22 mouse cellular contexts compared by ENCODE assay signal in genomic region chr11:54849961-54850758, GRCm38 (mm10). TPM values are rescaled to one million over a fixed set of nuclear protein-coding genes. Genes with fewer than 3 reads are reported as not detected.
DNase-seq lines count a peak whose midpoint lies in the region; ATAC-seq and TF ChIP-seq lines count a peak whose summit lies in the region.
"Had no signal": no experiment of that assay in that cellular context is flagged by ENCODE, and none has a peak within 500 bp of the region (broad histone marks: within the 10 kb centered on the region; RNA-seq: fewer than 3 reads in every experiment).

No protein-coding gene starts in this region.

- H3K36me3 ChIP-seq in liver, embryonic 11.5 days (ENCODE audit: control insufficient read depth, insufficient read depth, low read length): no peaks in the 10 kb centered on the region
- H3K36me3 ChIP-seq in liver, embryonic 12.5 days: no peaks in the 10 kb centered on the region; the same call in 1 of the 2 replicates
- no peaks in the 10 kb centered on the region for H3K36me3 ChIP-seq in forebrain, embryonic 14.5 days (ENCODE audit: control insufficient read depth, insufficient read depth, low read length)
- H3K36me3 ChIP-seq: embryonic facial prominence, embryonic 15.5 days; hindbrain, embryonic 15.5 days; limb, embryonic 12.5 days; midbrain, embryonic 10.5 days; stomach, embryonic 15.5 days had no signal

- WGBS in liver, embryonic 11.5 days: 44% methylated on average over 10 of the region's 10 CpGs
- WGBS in liver, embryonic 12.5 days (ENCODE audit: insufficient replicate concordance): 32% methylated on average over 10 of the region's 10 CpGs
- 86% methylated on average over 10 of the region's 10 CpGs for WGBS in cerebellum, adult 2 months
- WGBS in forebrain, embryonic 14.5 days: 89% methylated on average over 10 of the region's 10 CpGs

- H3K27ac ChIP-seq in liver, embryonic 11.5 days (ENCODE audit: low read depth, low read length): 0 out of 2 replicates have a peak overlapping the region, but pooled peaks have one; percentile 19
- no peak overlapping the region for H3K27ac ChIP-seq in liver, embryonic 12.5 days
- H3K27ac ChIP-seq in cerebellum, adult 2 months (ENCODE audit: insufficient read depth, low read length): no peak overlapping the region
- H3K27ac ChIP-seq in forebrain, embryonic 14.5 days (ENCODE audit: low read depth, low read length): no peak overlapping the region
- H3K27ac ChIP-seq: embryonic facial prominence, embryonic 15.5 days; forebrain, embryonic 13.5 days; gastrocnemius, adult 2 months; hindbrain, embryonic 15.5 days; limb, embryonic 12.5 days; midbrain, embryonic 10.5 days; stomach, embryonic 15.5 days had no signal

- no peaks in the 10 kb centered on the region; the same call in 1 of the 2 replicates for H3K4me1 ChIP-seq in liver, embryonic 11.5 days (replicated peaks; ENCODE audit: control insufficient read depth, insufficient read depth, low read length)
- H3K4me1 ChIP-seq in liver, embryonic 12.5 days: peaks cover 12% of the 10 kb centered on the region
- no peaks in the 10 kb centered on the region for H3K4me1 ChIP-seq in cerebellum, adult 2 months (ENCODE audit: control insufficient read depth, insufficient read depth, low read length)
- peaks cover 3% of the 10 kb centered on the region; the same call in 1 of the 2 replicates for H3K4me1 ChIP-seq in forebrain, embryonic 14.5 days (ENCODE audit: control insufficient read depth, insufficient read depth, low read length)
- H3K4me1 ChIP-seq: limb, embryonic 12.5 days had no signal

- no peak for TF ChIP-seq POLR2A in cerebellum, adult 2 months (IDR thresholded peaks at IDR 0.05; ENCODE audit: borderline replicate concordance, insufficient read depth, low read length)

- DNase-seq in liver, embryonic 11.5 days (ENCODE audit: low spot score): no peak
- DNase-seq in CD4-positive, CD25-positive, alpha-beta regulatory T cell, adult 2 months (ENCODE audit: low read depth, low spot score): peak; percentile 61
- DNase-seq in induced T-regulatory cell, adult 2 months (ENCODE audit: low read depth): peak; percentile 54
- peak; percentile 85 for DNase-seq in thymus, postnatal 0 days (ENCODE audit: low spot score)
- DNase-seq in embryo, embryonic 10 days (ENCODE audit: low spot score): no peak
- no peak for DNase-seq in cerebellum, adult 2 months
- DNase-seq in forebrain, embryonic 14.5 days (ENCODE audit: low spot score): no peak
- DNase-seq: adrenal gland, adult 2 months; cerebellum, postnatal 25 days; gastrocnemius, adult 2 months; kidney, adult 8-10 months; lung, adult 2 months; right cerebral cortex, postnatal 14 days had no signal

- H3K27me3 ChIP-seq in liver, embryonic 11.5 days (replicated peaks; ENCODE audit: control insufficient read depth, insufficient read depth, low read length): no peaks in the 10 kb centered on the region
- no peaks in the 10 kb centered on the region for H3K27me3 ChIP-seq in liver, embryonic 12.5 days (replicated peaks)
- no peaks in the 10 kb centered on the region for H3K27me3 ChIP-seq in cerebellum, adult 2 months (ENCODE audit: control insufficient read depth, insufficient read depth, low read length)
- no peaks in the 10 kb centered on the region for H3K27me3 ChIP-seq in forebrain, embryonic 14.5 days (replicated peaks; ENCODE audit: control insufficient read depth, insufficient read depth, low read length)
- H3K27me3 ChIP-seq: CH12.LX; embryonic facial prominence, embryonic 15.5 days; forebrain, embryonic 13.5 days; hindbrain, embryonic 15.5 days; limb, embryonic 12.5 days; Patski; stomach, embryonic 15.5 days had no signal

- no peaks in the 10 kb centered on the region for H3K9me3 ChIP-seq in liver, embryonic 11.5 days (ENCODE audit: control insufficient read depth, low read length)
- no peaks in the 10 kb centered on the region for H3K9me3 ChIP-seq in liver, embryonic 12.5 days (replicated peaks)
- no peaks in the 10 kb centered on the region for H3K9me3 ChIP-seq in forebrain, embryonic 14.5 days (replicated peaks; ENCODE audit: control insufficient read depth, low read length)
- H3K9me3 ChIP-seq: embryonic facial prominence, embryonic 15.5 days; forebrain, embryonic 13.5 days; hindbrain, embryonic 15.5 days; limb, embryonic 12.5 days; midbrain, embryonic 10.5 days; stomach, embryonic 15.5 days had no signal

- H3K4me3 ChIP-seq in liver, embryonic 11.5 days (ENCODE audit: low read depth, low read length): no peak overlapping the region
- H3K4me3 ChIP-seq in liver, embryonic 12.5 days: no peak overlapping the region
- H3K4me3 ChIP-seq in cerebellum, adult 2 months (replicated peaks; ENCODE audit: insufficient read depth, low read depth, low read length): no peak overlapping the region
- no peak overlapping the region for H3K4me3 ChIP-seq in forebrain, embryonic 14.5 days (ENCODE audit: low read depth, low read length)
- H3K4me3 ChIP-seq: embryonic facial prominence, embryonic 15.5 days; forebrain, embryonic 13.5 days; gastrocnemius, adult 2 months; hindbrain, embryonic 15.5 days; limb, embryonic 12.5 days; midbrain, embryonic 10.5 days; stomach, embryonic 15.5 days had no signal

- no peak overlapping the region for H3K4me2 ChIP-seq in liver, embryonic 11.5 days
- H3K4me2 ChIP-seq in liver, embryonic 12.5 days: no peak overlapping the region
- H3K4me2 ChIP-seq in forebrain, embryonic 14.5 days (ENCODE audit: low read length): no peak overlapping the region
- H3K4me2 ChIP-seq: embryonic facial prominence, embryonic 15.5 days; forebrain, embryonic 13.5 days; hindbrain, embryonic 15.5 days; limb, embryonic 12.5 days; stomach, embryonic 15.5 days had no signal

- no peak for TF ChIP-seq CTCF in cerebellum, adult 2 months (IDR thresholded peaks at IDR 0.05; ENCODE audit: borderline replicate concordance, insufficient read depth, low read depth, low read length)

- no peak for ATAC-seq in liver, embryonic 11.5 days (replicated peaks; ENCODE audit: low FRiP score)
- ATAC-seq in liver, embryonic 12.5 days: no peak
- ATAC-seq in forebrain, embryonic 14.5 days: no peak
- ATAC-seq: forebrain, embryonic 13.5 days; Patski had no signal

- no peak overlapping the region for H3K9ac ChIP-seq in liver, embryonic 11.5 days (ENCODE audit: low read depth, low read length)
- no peak overlapping the region for H3K9ac ChIP-seq in liver, embryonic 12.5 days
- H3K9ac ChIP-seq in forebrain, embryonic 14.5 days (ENCODE audit: low read length): no peak overlapping the region
- H3K9ac ChIP-seq: embryonic facial prominence, embryonic 15.5 days; forebrain, embryonic 13.5 days; hindbrain, embryonic 15.5 days; limb, embryonic 12.5 days; stomach, embryonic 15.5 days had no signal

RNA-seq across cellular contexts. Expression of gene Lyrm7, which starts 10.6 kb away (rescaled TPM):
- polyA plus RNA-seq in liver, embryonic 11.5 days (2014; fragmentation: Nextera tagmentation; extraction: Ambion mirVana): 9.4 and 11.3 TPM in 2 replicates
- 6.7 and 7.6 TPM in 2 replicates for polyA plus RNA-seq in liver, embryonic 12.5 days (2016; fragmentation: Nextera tagmentation; extraction: Ambion mirVana)
- 18.5 and 23.7 TPM in 2 replicates for polyA plus RNA-seq in thymus, postnatal 0 days (2015; fragmentation: Nextera tagmentation; extraction: Ambion mirVana)
- 18.8 and 24.3 TPM in 2 replicates for polyA plus RNA-seq in cerebellum, adult 2 months (2012; rRNA removed)
- polyA plus RNA-seq in forebrain, embryonic 14.5 days (2014; fragmentation: Nextera tagmentation; extraction: Ambion mirVana): 11.4 and 13.2 TPM in 2 replicates

RNA-seq across cellular contexts. Expression of gene Hint1, which starts 16.0 kb away (rescaled TPM):
- 587 and 600 TPM in 2 replicates for polyA plus RNA-seq in liver, embryonic 11.5 days (2014; fragmentation: Nextera tagmentation; extraction: Ambion mirVana)
- 479 and 518 TPM in 2 replicates for polyA plus RNA-seq in liver, embryonic 12.5 days (2016; fragmentation: Nextera tagmentation; extraction: Ambion mirVana)
- polyA plus RNA-seq in thymus, postnatal 0 days (2015; fragmentation: Nextera tagmentation; extraction: Ambion mirVana): 767 and 806 TPM in 2 replicates
- 786 and 797 TPM in 2 replicates for polyA plus RNA-seq in cerebellum, adult 2 months (2012; rRNA removed)
- polyA plus RNA-seq in forebrain, embryonic 14.5 days (2014; fragmentation: Nextera tagmentation; extraction: Ambion mirVana): 757 and 875 TPM in 2 replicates

RNA-seq across cellular contexts. Expression of gene Gpx3, which starts 52.1 kb away (rescaled TPM):
- polyA plus RNA-seq in liver, embryonic 11.5 days (2014; fragmentation: Nextera tagmentation; extraction: Ambion mirVana): 84.0 and 89.6 TPM in 2 replicates
- 30.9 and 32.9 TPM in 2 replicates for polyA plus RNA-seq in liver, embryonic 12.5 days (2016; fragmentation: Nextera tagmentation; extraction: Ambion mirVana)
- 17.0 and 20.4 TPM in 2 replicates for polyA plus RNA-seq in thymus, postnatal 0 days (2015; fragmentation: Nextera tagmentation; extraction: Ambion mirVana)
- 14.2 and 15.5 TPM in 2 replicates for polyA plus RNA-seq in cerebellum, adult 2 months (2012; rRNA removed)
- polyA plus RNA-seq in forebrain, embryonic 14.5 days (2014; fragmentation: Nextera tagmentation; extraction: Ambion mirVana): 19.4 and 24.4 TPM in 2 replicates

Comparison
In these comparisons a context has a peak if more than half of its experiments do, and no peak if none do; other contexts are left out.
1. DNase-seq: peak in CD4-positive, CD25-positive, alpha-beta regulatory T cell, adult 2 months (single experiment), induced T-regulatory cell, adult 2 months (single experiment) and thymus, postnatal 0 days (single experiment); none in liver, embryonic 11.5 days (single experiment), embryo, embryonic 10 days (single experiment), cerebellum, adult 2 months (0 of 2) and forebrain, embryonic 14.5 days (single experiment).